Mouse (Mus musculus): ENCODE results near the gene Tmem106a.
"Not testable (repeated sequence)": the region's sequence is repeated elsewhere in the genome, so short reads cannot be mapped to it uniquely, and the experiment has no call there.

Tmem106a gene

GRCm38 (mm10) chr11:101582054-101583035, at the start of gene Tmem106a:
Gene Tmem106a (plus strand): TSS chr11:101582242.
- in situ Hi-C loops (cut with MboI; ENCODE audit: low pct_unique_long_range_greater_than_20kb in 1 of 2, low sequenced_read_pairs in 2 of 2, unreplicated experiment in 1 of 2), result no loop called here

GRCm38 (mm10) chr11:101543533-101543932, 38.5 kb upstream of the Tmem106a start:
- in situ Hi-C loops (cut with MboI; ENCODE audit: low pct_unique_long_range_greater_than_20kb in 1 of 2, low sequenced_read_pairs in 2 of 2, unreplicated experiment in 1 of 2), result no loop called here

DNA sequence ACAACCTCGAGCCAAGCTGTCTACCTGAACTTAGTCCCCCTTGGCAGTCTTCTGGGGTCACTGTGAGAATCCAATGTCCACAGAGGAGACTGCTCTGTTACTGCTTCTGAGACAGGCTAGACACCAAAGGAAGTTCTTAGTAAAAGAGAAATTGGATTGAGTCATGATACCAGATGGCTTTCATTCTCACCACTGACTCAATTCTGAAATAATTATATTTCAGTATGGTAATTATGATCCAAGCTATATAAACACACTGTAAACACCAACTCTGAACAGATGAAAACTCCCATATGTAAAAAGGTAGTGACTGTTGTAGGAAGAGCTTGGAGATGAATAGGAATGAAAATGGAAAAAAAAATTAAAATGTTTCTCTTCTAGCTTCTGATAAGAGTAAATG, 37.9 kb upstream of the Tmem106a start:
- in situ Hi-C loops (cut with MboI; ENCODE audit: low pct_unique_long_range_greater_than_20kb in 1 of 2, low sequenced_read_pairs in 2 of 2, unreplicated experiment in 1 of 2), result no loop called here

GRCm38 (mm10) chr11:101548526-101548925, 33.5 kb upstream of the Tmem106a start:
- in situ Hi-C loops (cut with MboI; ENCODE audit: low pct_unique_long_range_greater_than_20kb in 1 of 2, low sequenced_read_pairs in 2 of 2, unreplicated experiment in 1 of 2), result no loop called here

GRCm38 (mm10) chr11:101551751-101552475, 30.1 kb upstream of the Tmem106a start, which contains the start of the genes Brca1 and Nbr1:
Gene Brca1 (minus strand): TSS chr11:101551955.
Gene Nbr1 (plus strand): TSS chr11:101552149.
- in situ Hi-C loops (cut with MboI; ENCODE audit: low pct_unique_long_range_greater_than_20kb in 1 of 2, low sequenced_read_pairs in 2 of 2, unreplicated experiment in 1 of 2), result no loop called here

- in situ Hi-C loops (cut with MboI; ENCODE audit: low pct_unique_long_range_greater_than_20kb in 1 of 2, low sequenced_read_pairs in 2 of 2, unreplicated experiment in 1 of 2), result no loop called here
Measured at GRCm38 (mm10) chr11:101552476-101553300, 29.4 kb upstream of the Tmem106a start.

GRCm38 (mm10) chr11:101553354-101553930, 28.6 kb upstream of the Tmem106a start:
- in situ Hi-C loops (cut with MboI; ENCODE audit: low pct_unique_long_range_greater_than_20kb in 1 of 2, low sequenced_read_pairs in 2 of 2, unreplicated experiment in 1 of 2), result no loop called here

- in situ Hi-C loops (cut with MboI; ENCODE audit: low pct_unique_long_range_greater_than_20kb in 1 of 2, low sequenced_read_pairs in 2 of 2, unreplicated experiment in 1 of 2), result no loop called here
Measured at GRCm38 (mm10) chr11:101556541-101556940, 25.5 kb upstream of the Tmem106a start.

DNA sequence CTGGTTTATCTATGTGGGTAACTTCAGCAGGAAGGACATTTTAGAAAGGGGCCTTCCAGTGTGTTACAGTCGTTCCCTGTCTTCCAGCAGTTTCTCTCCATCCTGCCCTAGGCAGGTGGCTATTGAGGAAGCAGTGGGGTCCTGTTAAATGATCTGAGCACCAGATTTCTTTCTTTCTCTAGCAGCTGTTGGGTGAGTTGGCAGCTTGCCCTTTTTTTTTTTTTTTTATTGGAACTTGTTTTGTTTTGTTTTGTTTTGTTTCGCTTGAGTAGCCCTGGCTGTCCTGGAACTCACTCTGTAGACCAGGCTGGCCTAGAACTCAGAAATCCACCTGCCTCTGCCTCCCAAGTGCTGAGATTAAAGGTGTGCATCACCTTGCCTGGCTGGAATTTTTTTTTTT, 25.1 kb upstream of the Tmem106a start:
- in situ Hi-C loops (cut with MboI; ENCODE audit: low pct_unique_long_range_greater_than_20kb in 1 of 2, low sequenced_read_pairs in 2 of 2, unreplicated experiment in 1 of 2), result no loop called here

DNA sequence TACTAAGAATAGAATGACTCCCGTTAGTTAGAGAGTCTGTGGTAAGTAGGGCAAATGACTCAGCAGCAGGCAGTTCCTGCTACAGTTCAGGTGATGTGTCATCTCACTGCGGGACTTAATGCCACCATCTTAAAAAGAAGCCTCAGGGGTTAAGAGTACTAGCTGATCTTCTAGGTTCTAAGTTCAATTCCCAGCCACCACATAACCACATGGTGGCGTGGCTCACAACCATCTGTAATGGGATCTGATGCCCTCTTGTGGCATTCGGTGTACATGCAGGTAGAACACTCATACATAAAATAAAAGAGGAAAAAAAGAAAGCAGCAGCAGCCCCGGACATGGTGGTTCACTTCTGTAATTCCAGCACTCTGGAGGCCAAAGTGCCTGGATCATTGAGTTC, 19.7 kb upstream of the Tmem106a start:
- in situ Hi-C loops (cut with MboI; ENCODE audit: low pct_unique_long_range_greater_than_20kb in 1 of 2, low sequenced_read_pairs in 2 of 2, unreplicated experiment in 1 of 2), result no loop called here

GRCm38 (mm10) chr11:101568421-101568820, 13.6 kb upstream of the Tmem106a start:
- in situ Hi-C loops (cut with MboI; ENCODE audit: low pct_unique_long_range_greater_than_20kb in 1 of 2, low sequenced_read_pairs in 2 of 2, unreplicated experiment in 1 of 2), result no loop called here

- in situ Hi-C loops (cut with MboI; ENCODE audit: low pct_unique_long_range_greater_than_20kb in 1 of 2, low sequenced_read_pairs in 2 of 2, unreplicated experiment in 1 of 2), result no loop called here
Measured at GRCm38 (mm10) chr11:101576116-101576515, 5.9 kb upstream of the Tmem106a start.

DNA sequence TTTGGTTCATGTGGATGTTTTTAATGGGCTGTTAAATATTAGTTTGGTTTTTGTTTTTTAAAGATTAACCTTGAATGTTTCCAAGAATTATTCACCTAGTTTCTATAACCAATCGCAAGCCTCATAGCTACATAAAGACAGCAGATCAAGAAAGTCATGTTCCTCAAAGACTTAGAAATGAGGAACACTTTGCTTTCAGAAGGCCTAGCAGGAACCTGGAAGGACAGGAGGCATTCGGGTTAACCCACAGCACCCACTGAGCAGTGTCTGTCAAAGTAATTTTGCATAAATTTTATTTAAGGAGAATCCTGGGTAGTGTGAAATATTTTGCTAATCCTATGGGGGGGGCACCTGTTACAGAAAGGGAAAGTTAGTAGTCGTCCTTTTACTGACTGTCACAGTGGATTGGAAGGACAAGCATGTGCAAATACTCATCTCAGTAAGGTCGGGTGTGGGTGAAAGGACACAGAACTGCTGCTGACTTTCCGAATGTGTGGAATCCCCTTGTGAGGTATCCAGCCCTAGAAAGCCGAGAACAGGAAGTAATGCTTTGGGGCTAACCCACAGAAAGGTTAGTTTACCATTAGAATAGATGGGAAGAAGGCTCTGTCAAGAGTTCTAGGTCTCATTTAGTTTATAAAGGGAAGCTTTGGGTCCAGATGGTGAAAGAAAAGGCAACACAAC, 819 bp upstream of the Tmem106a start:
- in situ Hi-C loops (cut with MboI; ENCODE audit: low pct_unique_long_range_greater_than_20kb in 1 of 2, low sequenced_read_pairs in 2 of 2, unreplicated experiment in 1 of 2), result no loop called here

- in situ Hi-C loops (cut with MboI; ENCODE audit: low pct_unique_long_range_greater_than_20kb in 1 of 2, low sequenced_read_pairs in 2 of 2, unreplicated experiment in 1 of 2), result no loop called here
Measured at GRCm38 (mm10) chr11:101583205-101583604, 1.2 kb downstream of the Tmem106a start.

DNA sequence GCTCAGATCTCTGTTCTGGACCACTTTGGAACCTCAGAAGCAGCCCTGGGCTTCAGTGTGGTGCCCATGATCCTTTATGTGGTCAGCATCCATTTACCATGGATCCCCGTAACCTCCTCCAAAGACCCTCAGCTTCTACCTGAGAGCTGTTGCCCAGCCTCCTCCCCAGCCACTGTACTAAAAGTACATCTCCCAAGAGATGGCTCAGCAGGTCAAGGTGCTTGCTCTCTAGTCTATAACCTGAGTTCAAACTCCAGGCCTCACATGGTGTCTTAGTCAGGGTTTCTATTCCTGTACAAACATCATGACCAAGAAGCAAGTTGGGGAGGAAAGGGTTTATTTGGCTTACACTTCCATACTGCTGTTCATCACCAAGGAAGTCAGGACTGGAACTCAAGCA, 3.0 kb downstream of the Tmem106a start:
- in situ Hi-C loops (cut with MboI; ENCODE audit: low pct_unique_long_range_greater_than_20kb in 1 of 2, low sequenced_read_pairs in 2 of 2, unreplicated experiment in 1 of 2), result not testable (repeated sequence)

DNA sequence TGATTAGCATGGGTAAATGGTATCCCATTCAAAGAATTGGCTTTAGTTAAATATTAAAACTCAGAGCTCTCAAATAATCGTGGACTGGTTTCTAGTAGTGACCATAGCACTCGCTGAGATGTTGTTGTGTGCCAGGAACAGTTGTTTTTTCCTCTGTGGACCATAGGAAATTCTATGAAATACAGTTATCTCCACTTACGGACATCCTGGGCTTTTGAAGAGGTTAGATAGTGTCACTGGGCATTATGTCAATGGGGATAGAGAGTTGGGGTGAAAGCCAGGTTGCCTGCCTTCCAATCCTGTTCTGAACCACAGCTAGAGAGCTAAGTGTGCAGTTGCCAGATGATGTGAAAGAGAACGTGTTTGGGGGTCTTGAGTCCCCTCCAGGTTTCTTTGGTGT, 3.8 kb downstream of the Tmem106a start:
- in situ Hi-C loops (cut with MboI; ENCODE audit: low pct_unique_long_range_greater_than_20kb in 1 of 2, low sequenced_read_pairs in 2 of 2, unreplicated experiment in 1 of 2), result no loop called here

DNA sequence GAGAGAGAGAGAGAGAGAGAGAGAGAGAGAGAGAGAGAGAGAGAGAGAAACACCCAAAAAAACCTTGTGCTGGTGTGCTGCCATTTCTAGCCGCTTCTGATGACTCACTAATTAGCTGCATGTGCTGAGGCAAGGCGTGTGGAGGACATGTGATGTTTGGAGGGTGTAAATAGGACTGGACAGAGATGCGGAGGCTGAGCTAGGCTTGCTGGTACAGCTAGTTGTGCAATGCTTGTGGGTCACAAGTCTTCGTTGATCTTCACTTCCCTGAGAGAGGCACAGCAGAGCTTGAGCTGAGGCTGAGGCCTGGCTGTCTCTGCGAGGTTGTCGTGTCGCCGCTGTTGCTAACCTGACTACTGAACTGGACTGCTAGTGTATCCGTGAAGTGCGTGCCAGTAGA, 5.6 kb downstream of the Tmem106a start:
- in situ Hi-C loops (cut with MboI; ENCODE audit: low pct_unique_long_range_greater_than_20kb in 1 of 2, low sequenced_read_pairs in 2 of 2, unreplicated experiment in 1 of 2), result no loop called here

GRCm38 (mm10) chr11:101588868-101589267, 6.8 kb downstream of the Tmem106a start:
- in situ Hi-C loops (cut with MboI; ENCODE audit: low pct_unique_long_range_greater_than_20kb in 1 of 2, low sequenced_read_pairs in 2 of 2, unreplicated experiment in 1 of 2), result no loop called here
